Mouse (Mus musculus): ENCODE measurements around the gene Prrc2a. TPM values are rescaled to one million over a fixed set of nuclear protein-coding genes. Genes with fewer than 3 reads are reported as not detected.
A peak's percentile ranks its signal among the peaks of the same experiment; 100 is the strongest.

Gene Prrc2a
- polyA plus RNA-seq, 1 experiment from 2014 or later: 79.2 TPM

DNA sequence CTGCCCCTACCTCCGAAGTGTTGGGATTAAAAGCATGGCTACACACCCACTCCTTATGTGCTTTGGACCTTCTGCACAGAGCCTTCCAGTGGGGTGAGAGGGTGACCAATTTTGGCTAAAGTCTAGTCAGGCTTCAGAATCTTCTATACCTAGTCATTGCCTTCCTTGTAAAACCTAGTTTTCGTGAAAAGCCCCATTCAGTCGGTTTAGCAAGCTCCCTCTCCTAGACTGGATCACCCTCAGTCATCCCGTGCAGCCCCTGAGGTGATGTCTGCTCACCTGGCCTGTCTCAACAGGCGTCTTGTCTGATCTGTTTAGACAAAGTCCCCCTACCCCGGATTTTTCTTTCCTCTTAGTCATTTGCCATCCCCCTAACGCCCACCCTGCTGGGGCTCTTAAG is 33.3 kb upstream of the Prrc2a start:
- Histone ChIP-seq H3K4me1 (replicated peaks; ENCODE audit: insufficient read depth, low read length) (peaks cover 3% of the 10 kb centered on the region; the same call in 1 of the 2 replicates), H3K9me3 (replicated peaks; ENCODE audit: low read length) (no peaks in the 10 kb centered on the region), H3K9ac (ENCODE audit: low read depth, low read length) (no peak overlapping the region), H3K4me2 (ENCODE audit: low read length) (no peak overlapping the region), H3K4me3 (replicated peaks; ENCODE audit: low read depth, low read length) (no peak overlapping the region), H3K27me3 (ENCODE audit: insufficient read depth, low read length) (peaks cover 7% of the 10 kb centered on the region; the same call in 1 of the 2 replicates), H3K36me3 (ENCODE audit: insufficient read depth, low read length) (no peaks in the 10 kb centered on the region), H3K27ac (no peak overlapping the region)
- TF ChIP-seq CTCF (IDR thresholded peaks at IDR 0.05; ENCODE audit: low read depth): no peak
- DNase-seq (ENCODE audit: low spot score): no peak
- WGBS: 73% methylated on average over 7 of the region's 7 CpGs
- ATAC-seq (replicated peaks; ENCODE audit: low FRiP score, low read depth): no peak

DNA sequence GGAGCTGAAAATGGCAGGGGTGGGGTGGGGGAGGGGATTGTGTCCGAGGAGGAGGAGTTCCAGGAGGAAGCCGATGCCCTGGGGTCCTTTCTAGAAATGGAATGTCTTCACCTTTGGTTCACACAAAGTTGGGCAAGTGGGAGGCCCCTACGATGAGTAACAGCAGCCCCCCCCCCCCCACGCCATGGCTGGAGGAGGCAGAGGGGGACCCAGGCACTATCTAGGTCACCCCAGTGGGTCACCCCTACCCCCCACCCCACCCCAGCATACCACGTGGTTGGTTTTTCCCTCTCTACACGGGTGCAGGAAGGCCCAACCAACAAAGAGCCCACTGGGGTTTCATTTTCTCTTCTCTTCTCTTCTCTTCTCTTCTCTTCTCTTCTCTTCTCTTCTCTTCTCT is 32.4 kb upstream of the Prrc2a start:
- H3K27me3 ChIP-seq (ENCODE audit: insufficient read depth, low read length): peaks cover 7% of the 10 kb centered on the region; the same call in 1 of the 2 replicates
- no peaks in the 10 kb centered on the region for H3K9me3 ChIP-seq (replicated peaks; ENCODE audit: low read length)
- 31% methylated on average over 4 of the region's 6 CpGs for WGBS
- peaks cover 3% of the 10 kb centered on the region; the same call in 1 of the 2 replicates for H3K4me1 ChIP-seq (replicated peaks; ENCODE audit: insufficient read depth, low read length)
- no peaks in the 10 kb centered on the region for H3K36me3 ChIP-seq (ENCODE audit: insufficient read depth, low read length)
- H3K4me3 ChIP-seq (replicated peaks; ENCODE audit: low read depth, low read length): no peak overlapping the region
- H3K4me2 ChIP-seq (ENCODE audit: low read length): no peak overlapping the region
- DNase-seq (ENCODE audit: low spot score): no peak
- no peak for ATAC-seq (replicated peaks; ENCODE audit: low FRiP score, low read depth)
- H3K27ac ChIP-seq: no peak overlapping the region
- no peak for TF ChIP-seq CTCF (IDR thresholded peaks at IDR 0.05; ENCODE audit: low read depth)
- H3K9ac ChIP-seq (ENCODE audit: low read depth, low read length): no peak overlapping the region

GRCm38 (mm10) chr17:35196321-35196641 is 31.6 kb upstream of the Prrc2a start:
- H3K9ac ChIP-seq (ENCODE audit: low read depth, low read length): peak overlapping the region; percentile 56; the same call in 1 of the 2 replicates
- H3K4me3 ChIP-seq (replicated peaks; ENCODE audit: low read depth, low read length): peak overlapping the region; percentile 43
- H3K4me1 ChIP-seq (replicated peaks; ENCODE audit: insufficient read depth, low read length): peaks cover 3% of the 10 kb centered on the region; the same call in 1 of the 2 replicates
- H3K9me3 ChIP-seq (replicated peaks; ENCODE audit: low read length): no peaks in the 10 kb centered on the region
- no peak for TF ChIP-seq CTCF (IDR thresholded peaks at IDR 0.05; ENCODE audit: low read depth)
- peak overlapping the region; percentile 91 for H3K4me2 ChIP-seq (ENCODE audit: low read length)
- DNase-seq (ENCODE audit: low spot score) (no peak), ATAC-seq (replicated peaks; ENCODE audit: low FRiP score, low read depth) (0 out of 2 replicates have a peak, but pooled peaks have one; percentile 23)
- no peak overlapping the region for H3K27ac ChIP-seq
- peaks cover 7% of the 10 kb centered on the region; the same call in 1 of the 2 replicates for H3K27me3 ChIP-seq (ENCODE audit: insufficient read depth, low read length)
- WGBS: 24% methylated on average over 9 of the region's 9 CpGs
- no peaks in the 10 kb centered on the region for H3K36me3 ChIP-seq (ENCODE audit: insufficient read depth, low read length)

GRCm38 (mm10) chr17:35195631-35196320 is 31.1 kb upstream of the Prrc2a start:
- Histone ChIP-seq H3K4me1 (replicated peaks; ENCODE audit: insufficient read depth, low read length) (peaks cover 3% of the 10 kb centered on the region; the same call in 1 of the 2 replicates), H3K9me3 (replicated peaks; ENCODE audit: low read length) (no peaks in the 10 kb centered on the region), H3K27me3 (ENCODE audit: insufficient read depth, low read length) (peaks cover 7% of the 10 kb centered on the region; the same call in 1 of the 2 replicates), H3K27ac (no peak overlapping the region), H3K9ac (ENCODE audit: low read depth, low read length) (peak overlapping the region; percentile 56), H3K4me2 (ENCODE audit: low read length) (peak overlapping the region; percentile 91), H3K4me3 (replicated peaks; ENCODE audit: low read depth, low read length) (peak overlapping the region; percentile 43), H3K36me3 (ENCODE audit: insufficient read depth, low read length) (no peaks in the 10 kb centered on the region)
- DNase-seq (ENCODE audit: low spot score): peak; percentile 77
- peak; percentile 87 for TF ChIP-seq CTCF (IDR thresholded peaks at IDR 0.05; ENCODE audit: low read depth)
- 1% methylated on average over 66 of the region's 66 CpGs for WGBS
- peak; percentile 74 for ATAC-seq (replicated peaks; ENCODE audit: low FRiP score, low read depth)

DNA sequence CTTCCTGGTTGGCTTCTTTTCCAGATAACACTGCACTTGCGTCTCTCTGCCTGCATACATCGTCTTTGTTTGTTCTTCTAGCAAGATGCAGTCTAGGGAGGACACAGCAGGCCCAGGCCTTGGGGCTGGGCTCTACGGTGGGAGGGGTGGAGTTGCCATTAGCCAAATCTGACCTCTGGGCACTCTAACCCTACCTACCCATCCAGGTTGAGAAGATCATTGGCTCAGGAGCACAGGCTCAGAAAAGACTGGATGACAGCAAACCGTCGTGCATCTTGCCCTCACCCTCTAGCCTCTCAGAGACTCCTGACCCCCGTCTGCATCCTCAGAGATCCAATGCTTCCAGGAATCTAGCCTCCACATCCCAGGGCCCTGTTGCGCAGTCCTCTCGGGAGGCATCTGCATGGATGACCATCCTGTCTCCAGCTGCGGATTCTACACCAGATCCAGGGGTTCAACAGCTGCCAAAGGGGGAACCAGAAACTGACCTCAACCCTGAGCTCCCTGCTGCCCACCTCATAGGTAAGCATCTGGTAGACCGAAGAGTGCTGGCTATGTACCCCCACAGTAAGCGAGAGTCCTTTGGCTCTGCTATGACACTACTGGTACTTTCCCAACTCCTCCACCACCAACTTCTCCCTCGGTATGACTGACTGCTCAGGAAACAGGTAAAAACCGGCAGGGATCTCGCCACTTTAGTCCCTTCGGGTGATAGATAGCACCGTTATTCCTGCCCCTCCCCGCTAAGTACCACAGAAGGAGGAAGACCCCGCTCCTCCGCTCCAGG is 30.3 kb upstream of the Prrc2a start:
- peak overlapping the region; percentile 43 for H3K4me3 ChIP-seq (replicated peaks; ENCODE audit: low read depth, low read length)
- DNase-seq (ENCODE audit: low spot score) (no peak), ATAC-seq (replicated peaks; ENCODE audit: low FRiP score, low read depth) (no peak)
- peaks cover 3% of the 10 kb centered on the region; the same call in 1 of the 2 replicates for H3K4me1 ChIP-seq (replicated peaks; ENCODE audit: insufficient read depth, low read length)
- H3K27me3 ChIP-seq (ENCODE audit: insufficient read depth, low read length): peaks cover 7% of the 10 kb centered on the region; the same call in 1 of the 2 replicates
- H3K9me3 ChIP-seq (replicated peaks; ENCODE audit: low read length): no peaks in the 10 kb centered on the region
- 0 out of 2 replicates have a peak overlapping the region, but pooled peaks have one; percentile 10 for H3K9ac ChIP-seq (ENCODE audit: low read depth, low read length)
- WGBS: 38% methylated on average over 19 of the region's 19 CpGs
- peak overlapping the region; percentile 91 for H3K4me2 ChIP-seq (ENCODE audit: low read length)
- H3K36me3 ChIP-seq (ENCODE audit: insufficient read depth, low read length): no peaks in the 10 kb centered on the region
- H3K27ac ChIP-seq: no peak overlapping the region
- no peak for TF ChIP-seq CTCF (IDR thresholded peaks at IDR 0.05; ENCODE audit: low read depth)
